Mouse (Mus musculus) CD8-positive naive resting alpha-beta T cell, adult 57 days (primary cell): Measurements from ENCODE around the gene Clcn3. TPM values are rescaled to one million over a fixed set of nuclear protein-coding genes. Genes with fewer than 3 reads are reported as not detected.

ENCODE experiments used
- total RNA-seq: library from RNA; stranded (reverse); gene quantifications from one replicate; pipeline ENCODE4 v1.2.4, GENCODE M21; 2023

Gene Clcn3
- 41.7 TPM for total RNA-seq

DNA sequence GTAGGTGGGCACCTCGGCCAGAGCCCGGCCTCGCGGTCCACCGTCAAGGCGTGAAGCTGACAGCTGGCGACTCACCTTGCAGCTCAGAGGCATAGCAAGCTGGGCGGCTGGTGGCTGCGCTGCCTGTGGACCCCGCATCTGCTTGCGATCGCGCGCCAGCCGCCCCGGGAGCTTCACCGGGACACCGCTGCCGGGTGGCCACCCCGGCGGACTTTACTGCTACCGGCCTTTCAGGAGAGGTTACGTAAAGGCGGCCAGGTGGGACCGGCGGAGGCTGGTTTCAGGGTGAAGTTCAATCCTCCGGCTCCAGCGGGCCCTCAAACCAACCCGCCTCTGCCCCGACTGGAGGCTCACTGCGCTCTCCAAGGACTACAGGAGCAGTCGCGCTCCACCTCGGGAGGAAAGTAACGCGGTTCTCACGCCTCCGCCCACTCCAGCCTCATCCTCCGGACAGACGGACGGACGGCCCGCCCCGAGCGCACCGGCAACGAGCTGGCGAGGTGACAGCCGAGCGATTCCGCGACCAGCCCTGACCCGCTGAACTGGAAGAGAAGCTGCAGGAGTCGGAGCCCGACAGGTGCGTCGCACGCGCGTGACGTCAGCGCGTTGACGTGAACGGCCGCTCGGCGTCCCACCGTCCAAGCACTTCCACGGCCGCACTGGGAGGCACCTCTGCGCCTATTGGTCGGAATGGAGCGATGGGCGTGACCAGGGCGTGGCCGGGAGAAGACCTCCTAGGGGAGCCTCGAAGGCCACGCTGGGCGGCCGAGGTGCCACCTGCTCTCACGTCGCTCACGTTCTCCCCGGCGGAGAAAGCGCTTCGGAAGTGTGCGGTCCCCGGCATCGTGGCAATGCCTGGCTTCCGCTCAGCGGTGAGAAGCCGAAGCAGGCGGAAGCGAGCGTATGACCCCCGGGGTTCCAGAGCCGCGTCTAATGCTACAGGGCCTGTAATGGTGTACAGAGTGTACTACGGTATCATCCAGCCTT lies at the start of gene Clcn3:
TSS of gene Clcn3 (minus strand) at position 600 of the 987 bp plus-strand sequence.

DNA sequence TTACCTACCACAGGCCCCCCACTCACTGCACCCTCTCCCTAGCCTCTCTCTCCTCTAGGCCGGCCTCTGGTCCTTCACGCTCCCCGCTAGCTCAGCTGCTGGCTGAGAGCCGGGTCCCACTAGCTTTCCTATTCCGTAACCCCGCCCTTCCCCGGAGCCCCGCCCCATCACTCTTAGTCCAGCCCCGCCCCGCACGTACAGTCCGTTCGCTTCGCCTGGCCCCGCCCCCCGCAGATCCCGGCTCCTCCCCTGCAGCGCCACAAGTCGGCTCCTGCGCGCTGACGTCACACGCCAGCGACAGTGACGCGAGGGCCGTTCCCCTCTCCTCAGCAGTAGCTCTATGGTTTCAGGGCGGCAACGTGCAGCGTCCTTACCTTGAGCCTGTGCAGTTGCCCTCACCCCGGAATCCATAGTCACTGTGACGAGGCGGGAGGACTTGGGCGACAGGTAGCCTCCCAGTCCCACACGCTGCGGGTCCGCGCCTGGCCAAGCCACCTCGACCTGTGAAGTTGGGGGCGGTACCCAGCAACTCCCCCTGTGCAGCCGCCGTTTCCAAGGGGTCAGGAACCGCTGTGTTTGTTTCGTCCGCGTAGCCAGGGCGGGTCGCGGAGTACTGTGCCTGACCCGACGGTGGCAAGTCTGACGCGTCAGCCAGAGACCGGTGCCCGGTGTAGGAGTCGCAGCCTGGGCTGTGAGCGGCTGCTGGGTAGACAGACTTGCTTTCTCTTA lies 10.0 kb upstream of the Clcn3 start, which contains the start of gene Nek1:
TSS of gene Nek1 (plus strand) at position 286 of the 729 bp plus-strand sequence.

DNA sequence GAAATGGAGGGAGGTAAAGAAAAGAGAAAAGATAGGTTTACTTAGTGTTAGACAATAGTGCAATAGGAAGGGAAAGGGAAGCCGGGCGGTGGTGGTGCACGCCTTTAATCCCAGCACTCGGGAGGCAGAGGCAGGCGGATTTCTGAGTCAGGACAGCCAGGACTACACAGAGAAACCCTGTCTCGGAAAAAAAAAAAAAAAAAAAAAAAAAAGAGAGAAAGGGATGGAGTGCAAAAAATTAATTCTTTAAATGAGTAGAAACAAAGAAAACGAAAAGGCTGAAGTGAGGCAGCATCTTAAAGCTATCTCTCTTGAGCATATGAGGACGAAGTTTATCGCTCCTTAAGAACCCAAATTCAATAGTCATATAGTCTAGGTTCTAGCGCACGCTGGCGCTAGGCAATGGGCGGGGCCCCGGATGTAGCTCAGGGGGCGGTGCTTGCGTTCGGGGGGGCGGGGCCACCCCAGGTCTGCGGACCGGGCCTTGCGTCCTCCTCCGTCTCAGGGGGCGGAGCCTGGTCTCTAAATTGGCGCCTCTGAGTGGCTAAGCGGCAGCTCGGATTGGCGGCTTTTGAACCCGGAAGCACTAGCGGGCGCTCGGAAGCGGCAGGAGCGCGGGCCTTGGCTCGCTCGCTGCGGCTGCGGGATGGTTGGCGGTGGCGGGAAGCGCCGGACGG lies 93.1 kb downstream of the Clcn3 start, which contains the start of gene Hpf1:
TSS of gene Hpf1 (plus strand) at position 576 of the 677 bp plus-strand sequence.

Other genes starting within 250 kb of the Clcn3 start
- gene Hpf1, start 92.9 kb downstream of the Clcn3 start, total RNA-seq = 37.1 TPM
- gene Nek1, start 9.9 kb upstream of the Clcn3 start, total RNA-seq = 12.1 TPM
- 3.4 TPM for gene Sh3rf1, start 240.6 kb upstream of the Clcn3 start, total RNA-seq